Mouse (Mus musculus): ENCODE measurements at regions not wholly inside any gene's neighbourhood (a gene's known extent, or its start where the extent isn't known, plus 50 kb on each side); places are given as distances from the start of the nearest gene placed in this dataset.

GRCm38 (mm10) chr9:62590407-62591195, 53.8 kb upstream of the Coro2b start:
- DNase-seq (ENCODE audit: low spot score in 2 of 2) = no peak

DNA sequence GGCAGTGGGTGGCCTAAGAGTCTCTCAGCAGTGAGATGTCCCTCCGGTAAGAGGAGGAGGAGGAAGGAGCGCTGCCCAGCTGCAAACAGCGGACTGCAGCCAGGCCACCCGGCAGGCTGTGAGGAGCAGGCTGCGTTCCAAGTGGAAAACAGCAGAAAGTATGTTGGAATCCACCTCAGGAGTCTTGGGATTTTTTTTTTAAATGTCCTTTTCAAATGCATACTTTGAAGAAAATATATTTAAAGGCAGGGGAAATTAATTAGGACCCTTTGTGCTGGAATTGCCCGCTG, 54.3 kb upstream of the Coro2b start:
- DNase-seq (ENCODE audit: low spot score in 2 of 2) = no peak

- peak in 1 of 2 experiments; percentile 15 for DNase-seq (ENCODE audit: low spot score in 2 of 2)
Measured at GRCm38 (mm10) chr9:62598056-62598455, 61.2 kb upstream of the Coro2b start.

DNA sequence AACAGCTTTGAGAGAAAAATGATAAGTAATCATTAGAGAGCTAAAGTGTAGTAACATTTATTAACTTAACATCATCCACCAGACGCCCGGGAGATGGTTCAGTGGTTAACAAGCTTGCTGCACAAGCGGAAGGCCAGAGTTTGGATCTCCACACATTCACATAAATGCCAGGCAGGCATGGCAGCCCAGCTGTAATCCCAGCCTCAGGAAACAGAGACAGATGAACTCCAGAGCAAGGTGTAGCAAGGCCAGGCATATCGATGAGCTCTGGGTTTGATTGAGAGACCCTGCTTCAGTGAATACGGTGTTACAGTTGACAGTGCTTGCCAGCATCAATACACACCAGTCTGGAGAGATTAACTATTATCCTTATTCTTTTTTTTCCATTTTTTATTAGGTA, 62.1 kb upstream of the Coro2b start:
- DNase-seq (ENCODE audit: low spot score in 2 of 2) = no peak

DNA sequence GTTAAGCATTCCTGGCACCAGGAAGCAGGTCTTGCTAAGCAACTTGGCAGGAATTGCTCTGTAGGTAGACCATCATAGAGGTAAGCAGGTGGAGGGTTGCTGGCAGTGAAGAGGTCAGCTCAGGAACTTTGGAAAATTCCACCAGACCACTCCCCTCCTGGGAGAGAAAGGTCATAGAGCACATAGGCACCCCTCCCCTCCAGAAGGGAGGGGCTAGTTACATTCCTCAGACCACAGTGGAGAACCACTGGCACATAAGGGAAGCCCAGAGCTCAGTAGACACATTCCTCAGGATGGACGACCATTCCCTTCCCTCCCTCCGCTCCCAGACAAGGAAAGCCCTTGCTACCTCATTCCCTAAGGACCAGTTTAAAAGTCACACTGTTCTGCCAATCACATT, 67.1 kb upstream of the Itga11 start:
- no peak for DNase-seq (ENCODE audit: low spot score in 2 of 2)

DNA sequence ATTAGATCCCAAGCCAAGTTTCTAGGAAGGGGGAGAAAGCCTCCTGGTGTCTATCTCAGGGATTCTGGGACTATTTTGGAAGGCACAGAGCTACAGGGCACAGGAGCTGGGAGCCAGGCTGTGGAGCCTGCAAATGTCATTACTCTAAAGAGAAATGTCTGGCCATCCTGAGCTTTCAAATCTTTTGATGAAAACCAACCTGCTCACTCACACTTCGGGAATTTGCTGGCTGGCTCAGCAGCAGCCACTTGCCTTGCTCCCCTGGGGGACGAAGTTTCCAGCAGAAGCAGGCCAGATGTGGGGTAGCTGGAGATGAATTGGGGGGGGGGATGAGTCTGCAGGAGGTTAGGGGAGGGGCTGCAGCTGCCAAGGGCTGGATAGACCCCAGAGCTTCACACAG, 66.2 kb upstream of the Itga11 start:
- no peak for DNase-seq (ENCODE audit: low spot score in 2 of 2)

- no peak for DNase-seq (ENCODE audit: low spot score in 2 of 2)
Measured at GRCm38 (mm10) chr9:62613053-62613452, 64.6 kb upstream of the Itga11 start.

DNA sequence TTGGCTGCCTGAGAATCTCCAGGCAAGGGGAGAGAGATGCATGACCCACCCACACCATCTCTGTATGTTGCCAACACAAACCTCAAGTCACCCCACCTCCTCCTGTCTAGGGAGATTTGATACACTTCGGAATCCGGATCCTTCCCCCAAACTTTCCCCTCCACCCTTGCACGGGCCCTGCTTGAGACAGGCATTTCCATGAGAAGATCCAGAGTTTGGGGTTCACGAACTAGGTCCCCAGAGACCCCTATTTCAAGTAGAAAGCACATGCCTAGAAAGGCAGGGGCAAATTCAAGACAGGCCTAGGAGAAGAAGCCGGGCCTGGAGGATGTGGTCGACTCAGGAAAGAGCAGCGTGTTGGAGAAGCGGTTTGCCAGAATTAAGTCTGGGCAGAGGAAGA, 63.8 kb upstream of the Itga11 start:
- no peak for DNase-seq (ENCODE audit: low spot score in 2 of 2)

GRCm38 (mm10) chr9:62614950-62615349, 62.7 kb upstream of the Itga11 start:
- DNase-seq (ENCODE audit: low spot score in 2 of 2) = no peak

GRCm38 (mm10) chr9:62615799-62616198, 61.8 kb upstream of the Itga11 start:
- no peak for DNase-seq (ENCODE audit: low spot score in 2 of 2)

- no peak for DNase-seq (ENCODE audit: low spot score in 2 of 2)
Measured at GRCm38 (mm10) chr9:62618994-62619393, 58.6 kb upstream of the Itga11 start.

DNA sequence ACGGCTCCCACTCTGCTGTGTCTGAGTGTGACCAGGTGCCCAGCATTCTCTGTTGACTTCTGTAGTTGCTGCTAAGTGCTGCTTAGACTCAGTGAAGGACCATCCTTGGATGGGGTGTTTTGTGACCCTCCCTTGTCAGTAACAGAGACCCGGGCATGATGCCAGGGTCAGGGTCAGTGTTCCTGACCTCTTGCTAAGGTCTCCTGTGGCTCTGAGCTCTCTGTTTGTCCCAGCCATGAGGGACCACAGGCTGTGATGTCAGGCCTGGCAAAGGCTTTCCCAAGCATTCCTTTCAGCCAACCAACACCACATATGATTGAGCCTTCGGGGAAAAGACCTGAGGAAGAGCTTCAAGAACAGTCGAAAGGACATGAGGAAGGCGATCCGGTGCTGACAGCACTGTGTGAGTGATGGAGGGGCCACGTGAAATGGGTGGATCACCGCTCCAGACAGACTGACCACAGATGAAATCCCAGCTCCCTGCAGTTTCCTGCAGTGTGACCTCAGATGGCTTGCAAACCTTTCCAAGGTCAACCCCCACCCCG, 56.7 kb upstream of the Itga11 start:
- no peak for DNase-seq (ENCODE audit: low spot score in 2 of 2)

GRCm38 (mm10) chr9:62622106-62622505, 55.5 kb upstream of the Itga11 start:
- no peak for DNase-seq (ENCODE audit: low spot score in 2 of 2)

- DNase-seq (ENCODE audit: low spot score in 2 of 2) = peak in 1 of 2 experiments; percentile 17
Measured at GRCm38 (mm10) chr9:62624562-62625044, 53.0 kb upstream of the Itga11 start.

DNA sequence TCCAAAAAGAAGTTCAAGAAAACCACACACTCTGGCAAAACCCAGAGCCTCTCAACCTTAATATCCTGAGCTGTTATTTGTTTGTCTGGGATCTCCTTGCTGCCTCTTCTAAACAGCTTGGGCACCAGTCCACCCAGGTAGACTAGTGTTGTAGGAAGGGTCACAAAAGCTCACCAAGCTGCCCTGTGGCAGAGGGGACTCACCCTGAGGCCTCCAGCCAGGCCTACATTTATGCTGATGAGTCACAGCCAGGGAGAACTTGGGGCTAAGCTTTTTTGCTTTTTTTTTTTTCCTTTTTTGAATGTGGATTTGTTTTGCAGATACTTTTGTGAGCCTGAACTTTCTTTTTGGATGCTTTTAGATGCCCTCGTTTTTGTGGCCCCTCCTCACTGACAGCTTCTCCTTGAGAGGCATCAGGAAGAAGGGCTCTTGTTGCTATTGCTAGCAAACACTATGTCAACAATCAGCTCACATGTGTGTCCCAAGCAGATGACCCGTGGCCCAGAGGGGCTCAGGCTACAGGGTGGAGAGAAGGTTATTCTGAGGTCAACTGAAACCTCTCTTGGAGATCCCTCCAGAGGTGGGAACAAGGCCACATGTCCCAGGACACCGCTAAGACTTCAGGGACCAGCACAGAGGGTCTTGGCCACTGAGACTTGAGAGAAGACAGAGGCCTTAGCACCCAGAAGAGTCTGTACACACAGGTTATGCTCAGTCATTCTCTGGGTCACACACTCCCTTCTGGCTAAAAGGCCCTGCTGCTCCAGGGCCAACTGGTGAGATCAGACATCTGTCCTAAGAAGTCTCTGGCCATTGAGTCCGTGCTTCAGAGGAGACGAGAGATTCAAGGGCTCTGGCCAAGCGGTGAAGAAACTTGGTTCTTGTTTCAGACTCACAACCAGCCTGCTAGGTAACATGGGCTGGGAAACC, 50.3 kb upstream of the Itga11 start:
- no peak for DNase-seq (ENCODE audit: low spot score in 2 of 2)

Data from layer of hippocampus, postnatal 14 days (tissue).